Mouse (Mus musculus) testis, adult 2 months (tissue): ENCODE results near the gene Nelfb.

Experiments
- CTCF ChIP-seq: fragments of 200-500 bp; IDR thresholded peaks from 2 replicates; pipeline ENCODE4 v1.5.1; 2012; ENCODE audit warnings: low read depth, mild to moderate bottlenecking, inconsistent platforms, low read length, moderate library complexity; ENCODE audit not compliant: control insufficient read depth, insufficient read depth, insufficient replicate concordance
- POLR2A ChIP-seq: fragments of 200-500 bp; IDR thresholded peaks from 2 replicates; pipeline ENCODE4 v1.6.1; 2012; ENCODE audit warnings: low read depth, mild to moderate bottlenecking, inconsistent platforms, low read length, moderate library complexity; ENCODE audit not compliant: control insufficient read depth

GRCm38 (mm10) chr2:25187841-25188240 is 23.4 kb downstream of the Nelfb start:
- TF ChIP-seq POLR2A (no peak), CTCF (no peak)
